Mouse (Mus musculus) midbrain, postnatal 0 days (tissue): ENCODE measurements at regions not wholly inside any gene's neighbourhood (a gene's known extent, or its start where the extent isn't known, plus 50 kb on each side); places are given as distances from the start of the nearest gene placed in this dataset.
A peak's percentile ranks its signal among the peaks of the same experiment; 100 is the strongest.

Experiments
- ATAC-seq: fragments of 200-750 bp; cut with Nextera tagmentation; 2 replicates; pipeline ENCODE4 v1.8.0; 2017; ENCODE audit warnings: moderate number of reproducible peaks, mild to moderate bottlenecking, moderate TSS enrichment, moderate library complexity; ENCODE audit not compliant: low FRiP score
- DNase-seq: peaks from one replicate; pipeline ENCODE4 v3.0.0-alpha.2; 2015; ENCODE audit warnings: low spot score
- H3K27ac ChIP-seq: fragments of 300-500 bp; sonication (generic); 2 replicates; pipeline ENCODE4 v1.5.1; 2014; ENCODE audit warnings: low read depth, mild to moderate bottlenecking, low read length, mixed read lengths
- H3K27me3 ChIP-seq: fragments of 300-500 bp; sonication (generic); 2 replicates; pipeline ENCODE4 v1.6.1; 2014; ENCODE audit warnings: low read length, control low read depth, mixed read lengths; ENCODE audit not compliant: insufficient read depth
- H3K36me3 ChIP-seq: fragments of 300-500 bp; sonication (generic); 2 replicates; pipeline ENCODE4 v1.6.1; 2014; ENCODE audit warnings: low read length, control low read depth, mixed read lengths; ENCODE audit not compliant: insufficient read depth
- H3K4me1 ChIP-seq: fragments of 300-500 bp; sonication (generic); 2 replicates; pipeline ENCODE4 v1.6.1; 2014; ENCODE audit warnings: mild to moderate bottlenecking, control low read depth, antibody characterized with exemption, low read length, mixed read lengths; ENCODE audit not compliant: insufficient read depth
- H3K4me2 ChIP-seq: fragments of 300-500 bp; sonication (generic); 2 replicates; pipeline ENCODE4 v1.6.1; 2014; ENCODE audit warnings: low read depth, mild to moderate bottlenecking, low read length, mixed read lengths; ENCODE audit not compliant: poor library complexity, severe bottlenecking
- H3K4me3 ChIP-seq: fragments of 300-500 bp; sonication (generic); 2 replicates; pipeline ENCODE4 v1.5.1; 2014; ENCODE audit warnings: low read depth, mild to moderate bottlenecking, low read length, moderate library complexity
- H3K9ac ChIP-seq: fragments of 300-500 bp; sonication (generic); replicated peaks from 2 replicates; pipeline ENCODE4 v1.6.1; 2014; ENCODE audit warnings: mild to moderate bottlenecking, low read length, moderate library complexity, mixed read lengths; ENCODE audit not compliant: poor library complexity, severe bottlenecking
- H3K9me3 ChIP-seq: fragments of 300-500 bp; sonication (generic); 2 replicates; pipeline ENCODE4 v1.6.1; 2016; ENCODE audit warnings: low read length, control low read depth
- CTCF ChIP-seq: IDR thresholded peaks from 2 replicates; pipeline ENCODE4 v1.5.1; 2016; ENCODE audit warnings: antibody characterized with exemption, mild to moderate bottlenecking
- WGBS: fragments of 180-500 bp; shearing (Covaris S2); extraction: QIAGEN DNeasy Blood & Tissue Kit; methylation state at CpG from one replicate; pipeline ENCODE4 v1.1.7; 2014; 5-methylcytosine and 5-hydroxymethylcytosine counted together

GRCm38 (mm10) chr15:62871082-62871766, 973.8 kb downstream of the Gsdmc2 start:
- H3K27ac ChIP-seq = no peak overlapping the region
- no peak for TF ChIP-seq CTCF
- no peaks in the 10 kb centered on the region for H3K27me3 ChIP-seq
- no peaks in the 10 kb centered on the region for H3K4me1 ChIP-seq
- DNase-seq (no peak), ATAC-seq (no peak)
- H3K9me3 ChIP-seq = no peaks in the 10 kb centered on the region
- WGBS = 86% methylated on average over 1 of the region's 1 CpGs
- H3K9ac ChIP-seq = no peak overlapping the region
- no peak overlapping the region for H3K4me3 ChIP-seq
- H3K4me2 ChIP-seq = no peak overlapping the region
- H3K36me3 ChIP-seq = no peaks in the 10 kb centered on the region

- WGBS = 93% methylated on average over 1 of the region's 1 CpGs
- Histone ChIP-seq H3K9me3 (no peaks in the 10 kb centered on the region), H3K27me3 (no peaks in the 10 kb centered on the region), H3K27ac (no peak overlapping the region), H3K4me3 (no peak overlapping the region), H3K36me3 (no peaks in the 10 kb centered on the region), H3K9ac (no peak overlapping the region), H3K4me1 (no peaks in the 10 kb centered on the region), H3K4me2 (no peak overlapping the region)
- ATAC-seq = no peak
- no peak for DNase-seq
- no peak for TF ChIP-seq CTCF
Measured at GRCm38 (mm10) chr15:62862574-62862973, 982.4 kb downstream of the Gsdmc2 start.

- no peaks in the 10 kb centered on the region for H3K9me3 ChIP-seq
- no peak overlapping the region for H3K4me3 ChIP-seq
- H3K4me2 ChIP-seq = no peak overlapping the region
- no peak for TF ChIP-seq CTCF
- H3K36me3 ChIP-seq = no peaks in the 10 kb centered on the region
- H3K27ac ChIP-seq = no peak overlapping the region
- H3K4me1 ChIP-seq = no peaks in the 10 kb centered on the region
- no peak overlapping the region for H3K9ac ChIP-seq
- DNase-seq (no peak), ATAC-seq (no peak)
- H3K27me3 ChIP-seq = no peaks in the 10 kb centered on the region
Measured at GRCm38 (mm10) chr15:62861422-62861821, 983.6 kb downstream of the Gsdmc2 start.

- Histone ChIP-seq H3K9me3 (no peaks in the 10 kb centered on the region), H3K27me3 (no peaks in the 10 kb centered on the region), H3K4me3 (no peak overlapping the region), H3K4me1 (no peaks in the 10 kb centered on the region), H3K27ac (no peak overlapping the region), H3K4me2 (no peak overlapping the region), H3K36me3 (no peaks in the 10 kb centered on the region), H3K9ac (no peak overlapping the region)
- no peak for TF ChIP-seq CTCF
- DNase-seq (no peak), ATAC-seq (no peak)
Measured at GRCm38 (mm10) chr15:62849326-62849725, 995.7 kb downstream of the Gsdmc2 start.

GRCm38 (mm10) chr15:62845884-62846283, 999.1 kb downstream of the Gsdmc2 start:
- TF ChIP-seq CTCF = no peak
- no peaks in the 10 kb centered on the region for H3K27me3 ChIP-seq
- no peak overlapping the region for H3K4me2 ChIP-seq
- ATAC-seq (no peak), DNase-seq (no peak)
- WGBS = 81% methylated on average over 3 of the region's 3 CpGs
- H3K9me3 ChIP-seq = no peaks in the 10 kb centered on the region
- no peak overlapping the region for H3K4me3 ChIP-seq
- H3K27ac ChIP-seq = no peak overlapping the region
- no peaks in the 10 kb centered on the region for H3K36me3 ChIP-seq
- no peak overlapping the region for H3K9ac ChIP-seq
- H3K4me1 ChIP-seq = no peaks in the 10 kb centered on the region

- Histone ChIP-seq H3K4me1 (no peaks in the 10 kb centered on the region), H3K27me3 (no peaks in the 10 kb centered on the region), H3K4me2 (no peak overlapping the region), H3K9me3 (no peaks in the 10 kb centered on the region), H3K9ac (no peak overlapping the region), H3K36me3 (no peaks in the 10 kb centered on the region), H3K4me3 (no peak overlapping the region), H3K27ac (no peak overlapping the region)
- no peak for TF ChIP-seq CTCF
- ATAC-seq (no peak), DNase-seq (peak; percentile 49)
Measured at GRCm38 (mm10) chr15:62825586-62825985, 1019.4 kb downstream of the Gsdmc2 start.
